Mouse (Mus musculus) midbrain, postnatal 0 days (tissue): ENCODE data around the gene Dlg2. TPM values are rescaled to one million over a fixed set of nuclear protein-coding genes. Genes with fewer than 3 reads are reported as not detected.

Experiments used
- ATAC-seq: fragments of 200-750 bp; cut with Nextera tagmentation; 2 replicates; pipeline ENCODE4 v1.8.0; 2017; ENCODE audit warnings: moderate number of reproducible peaks, mild to moderate bottlenecking, moderate TSS enrichment, moderate library complexity; ENCODE audit not compliant: low FRiP score
- DNase-seq: peaks from one replicate; pipeline ENCODE4 v3.0.0-alpha.2; 2015; ENCODE audit warnings: low spot score
- H3K27ac ChIP-seq: fragments of 300-500 bp; sonication (generic); 2 replicates; pipeline ENCODE4 v1.5.1; 2014; ENCODE audit warnings: low read depth, mild to moderate bottlenecking, low read length, mixed read lengths
- H3K27me3 ChIP-seq: fragments of 300-500 bp; sonication (generic); 2 replicates; pipeline ENCODE4 v1.6.1; 2014; ENCODE audit warnings: low read length, control low read depth, mixed read lengths; ENCODE audit not compliant: insufficient read depth
- H3K36me3 ChIP-seq: fragments of 300-500 bp; sonication (generic); 2 replicates; pipeline ENCODE4 v1.6.1; 2014; ENCODE audit warnings: low read length, control low read depth, mixed read lengths; ENCODE audit not compliant: insufficient read depth
- H3K4me1 ChIP-seq: fragments of 300-500 bp; sonication (generic); 2 replicates; pipeline ENCODE4 v1.6.1; 2014; ENCODE audit warnings: mild to moderate bottlenecking, control low read depth, antibody characterized with exemption, low read length, mixed read lengths; ENCODE audit not compliant: insufficient read depth
- H3K4me2 ChIP-seq: fragments of 300-500 bp; sonication (generic); 2 replicates; pipeline ENCODE4 v1.6.1; 2014; ENCODE audit warnings: low read depth, mild to moderate bottlenecking, low read length, mixed read lengths; ENCODE audit not compliant: poor library complexity, severe bottlenecking
- H3K4me3 ChIP-seq: fragments of 300-500 bp; sonication (generic); 2 replicates; pipeline ENCODE4 v1.5.1; 2014; ENCODE audit warnings: low read depth, mild to moderate bottlenecking, low read length, moderate library complexity
- H3K9ac ChIP-seq: fragments of 300-500 bp; sonication (generic); replicated peaks from 2 replicates; pipeline ENCODE4 v1.6.1; 2014; ENCODE audit warnings: mild to moderate bottlenecking, low read length, moderate library complexity, mixed read lengths; ENCODE audit not compliant: poor library complexity, severe bottlenecking
- H3K9me3 ChIP-seq: fragments of 300-500 bp; sonication (generic); 2 replicates; pipeline ENCODE4 v1.6.1; 2016; ENCODE audit warnings: low read length, control low read depth
- CTCF ChIP-seq: IDR thresholded peaks from 2 replicates; pipeline ENCODE4 v1.5.1; 2016; ENCODE audit warnings: antibody characterized with exemption, mild to moderate bottlenecking
- WGBS: fragments of 180-500 bp; shearing (Covaris S2); extraction: QIAGEN DNeasy Blood & Tissue Kit; methylation state at CpG from one replicate; pipeline ENCODE4 v1.1.7; 2014; 5-methylcytosine and 5-hydroxymethylcytosine counted together
- polyA plus RNA-seq: library from polyadenylated mRNA; unstranded; fragments of >200 nt; fragmentation: Nextera tagmentation; extraction: Ambion mirVana; gene quantifications from 2 replicates; pipeline ENCODE4 v1.2.1, GENCODE M21; 2015
- total RNA-seq: library from RNA; depleted of rRNA; stranded (reverse); fragments of >200 nt; gene quantifications from 2 replicates; pipeline ENCODE4 v1.2.3, GENCODE M21; 2014

Dlg2 gene
- total and polyA plus RNA-seq, 2 experiments from 2014 or later = 21.6 to 126 TPM

DNA sequence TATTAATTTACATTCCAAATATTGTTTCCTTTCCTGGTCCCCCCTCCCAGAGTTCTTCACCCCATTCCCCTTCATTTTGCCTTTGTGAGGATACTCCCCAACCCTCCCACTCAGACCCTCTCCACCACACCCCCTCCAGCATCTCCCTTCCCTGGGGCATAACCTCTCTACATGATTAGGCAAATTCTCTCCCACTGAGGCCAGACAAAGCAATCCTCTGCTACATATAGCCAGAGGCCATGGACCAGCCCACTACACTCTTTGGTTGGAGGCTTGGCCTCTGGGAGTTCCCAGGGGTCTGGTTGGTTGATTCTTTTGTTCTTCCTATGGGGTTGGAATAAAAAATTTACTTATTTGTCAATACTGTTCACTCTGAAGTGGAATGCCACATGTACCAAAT is 505.6 kb downstream of the Dlg2 start:
- Histone ChIP-seq H3K4me2 (no peak overlapping the region), H3K27ac (no peak overlapping the region), H3K9me3 (no peaks in the 10 kb centered on the region), H3K9ac (no peak overlapping the region), H3K4me1 (no peaks in the 10 kb centered on the region), H3K27me3 (no peaks in the 10 kb centered on the region), H3K36me3 (no peaks in the 10 kb centered on the region), H3K4me3 (no peak overlapping the region)
- no peak for TF ChIP-seq CTCF
- ATAC-seq (no peak), DNase-seq (no peak)

- Histone ChIP-seq H3K27ac (no peak overlapping the region), H3K36me3 (no peaks in the 10 kb centered on the region), H3K27me3 (no peaks in the 10 kb centered on the region), H3K4me3 (no peak overlapping the region), H3K9me3 (no peaks in the 10 kb centered on the region), H3K9ac (no peak overlapping the region), H3K4me1 (no peaks in the 10 kb centered on the region), H3K4me2 (no peak overlapping the region)
- WGBS = 44% methylated on average over 2 of the region's 2 CpGs
- ATAC-seq = no peak
- DNase-seq = peak; percentile 1
- TF ChIP-seq CTCF = no peak
Observed at GRCm38 (mm10) chr7:91010655-91011054, 534.2 kb downstream of the Dlg2 start.

DNA sequence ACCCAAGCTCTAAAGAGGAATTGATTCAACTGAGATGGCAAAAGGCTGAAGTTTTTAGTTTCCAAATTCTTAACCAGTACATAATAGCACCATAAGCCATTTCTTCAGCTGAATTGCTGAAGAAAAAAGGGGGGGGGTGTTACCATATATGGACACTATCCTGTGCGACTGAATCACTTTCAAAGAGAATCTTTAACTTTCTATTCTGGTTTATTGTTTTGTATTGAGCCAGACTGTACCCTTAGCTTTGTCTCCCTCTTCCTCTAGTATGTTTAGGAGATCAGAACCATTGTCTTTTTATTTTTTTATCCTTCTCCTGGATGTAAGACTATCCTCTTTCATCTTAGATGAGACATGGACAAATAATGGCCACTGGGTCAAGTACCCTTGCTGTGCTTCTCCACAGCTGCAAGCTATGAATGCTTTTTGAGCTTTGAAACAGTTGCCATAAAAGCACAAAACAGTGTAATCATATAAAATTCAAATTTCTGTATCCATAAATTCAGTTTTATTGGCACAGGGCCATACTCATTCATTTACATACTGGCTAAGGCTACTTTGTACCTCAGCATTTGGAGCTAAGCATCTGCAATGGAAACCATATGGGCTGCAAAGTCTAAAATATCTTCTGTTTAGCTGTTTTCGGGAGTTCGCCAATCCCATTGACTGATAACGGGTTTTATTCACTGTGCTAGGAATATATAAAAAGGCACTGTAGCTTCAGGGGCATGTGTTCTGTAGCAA is 568.7 kb downstream of the Dlg2 start:
- no peak overlapping the region for H3K27ac ChIP-seq
- DNase-seq = no peak
- ATAC-seq = no peak
- no peaks in the 10 kb centered on the region for H3K36me3 ChIP-seq
- H3K27me3 ChIP-seq = no peaks in the 10 kb centered on the region
- H3K4me2 ChIP-seq = no peak overlapping the region
- WGBS = 80% methylated on average over 4 of the region's 4 CpGs
- no peaks in the 10 kb centered on the region for H3K9me3 ChIP-seq
- no peak for TF ChIP-seq CTCF
- H3K4me3 ChIP-seq = no peak overlapping the region
- no peaks in the 10 kb centered on the region for H3K4me1 ChIP-seq
- H3K9ac ChIP-seq = no peak overlapping the region

DNA sequence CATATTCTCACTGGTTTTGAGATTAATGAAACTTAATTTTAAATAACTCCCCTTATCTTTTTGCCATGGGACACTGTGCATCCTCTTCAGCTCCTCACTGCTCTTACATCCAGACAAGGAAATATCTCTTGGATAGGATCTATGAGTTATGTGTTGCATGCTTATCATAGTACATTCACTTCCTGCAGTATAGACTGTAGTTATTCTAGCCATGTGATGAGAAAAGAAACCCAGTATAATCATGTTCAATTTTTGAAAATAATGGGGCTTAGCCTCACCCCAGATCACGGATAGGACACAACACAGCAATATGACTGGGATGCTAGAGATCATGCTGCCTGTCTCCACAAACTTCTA is 569.2 kb downstream of the Dlg2 start:
- Histone ChIP-seq H3K27ac (no peak overlapping the region), H3K9ac (no peak overlapping the region), H3K4me2 (no peak overlapping the region), H3K4me1 (no peaks in the 10 kb centered on the region), H3K27me3 (no peaks in the 10 kb centered on the region), H3K4me3 (no peak overlapping the region), H3K9me3 (no peaks in the 10 kb centered on the region), H3K36me3 (no peaks in the 10 kb centered on the region)
- ATAC-seq (no peak), DNase-seq (no peak)
- WGBS = 83% methylated on average over 1 of the region's 1 CpGs
- TF ChIP-seq CTCF = no peak

GRCm38 (mm10) chr7:91063297-91064040 is 587.0 kb downstream of the Dlg2 start:
- DNase-seq = no peak
- H3K27me3 ChIP-seq = no peaks in the 10 kb centered on the region
- ATAC-seq = peak; percentile 75
- H3K4me3 ChIP-seq = no peak overlapping the region
- TF ChIP-seq CTCF = no peak
- H3K4me2 ChIP-seq = peak overlapping the region; percentile 20; the same call in 1 of the 2 replicates
- H3K4me1 ChIP-seq = no peaks in the 10 kb centered on the region
- no peaks in the 10 kb centered on the region; the same call in 1 of the 2 replicates for H3K9me3 ChIP-seq
- no peaks in the 10 kb centered on the region for H3K36me3 ChIP-seq
- peak overlapping the region; percentile 48 for H3K27ac ChIP-seq
- WGBS = 30% methylated on average over 12 of the region's 12 CpGs
- no peak overlapping the region for H3K9ac ChIP-seq
